Comparison of ENCODE assay signal across 14 mouse cellular contexts in genomic region chr8:127809203-127810155, GRCm38 (mm10).
DNase-seq lines count a peak whose midpoint lies in the region; ATAC-seq and TF ChIP-seq lines count a peak whose summit lies in the region.
"Had no signal": no experiment of that assay in that cellular context is flagged by ENCODE, and none has a peak within 500 bp of the region (broad histone marks: within the 10 kb centered on the region; RNA-seq: fewer than 3 reads in every experiment).

No protein-coding gene starts in this region.

- 77% methylated on average over 7 of the region's 7 CpGs for WGBS in liver, adult 2 months
- WGBS in liver, embryonic 11.5 days = 74% methylated on average over 7 of the region's 7 CpGs
- WGBS in limb, embryonic 11.5 days = 46% methylated on average over 7 of the region's 7 CpGs

- H3K27me3 ChIP-seq in liver, adult 2 months (ENCODE audit: control insufficient read depth, insufficient read depth, low read length) = no peaks in the 10 kb centered on the region; the same call in 1 of the 2 replicates
- no peaks in the 10 kb centered on the region for H3K27me3 ChIP-seq in liver, embryonic 11.5 days (replicated peaks; ENCODE audit: control insufficient read depth, insufficient read depth, low read length)
- no peaks in the 10 kb centered on the region; the same call in 1 of the 2 replicates for H3K27me3 ChIP-seq in limb, embryonic 11.5 days (ENCODE audit: control insufficient read depth, insufficient read depth, low read length)
- H3K27me3 ChIP-seq: intestine, embryonic 15.5 days; liver, embryonic 13.5 days had no signal

- peak; percentile 21 for DNase-seq in gastrocnemius, adult 2 months
- no peak for DNase-seq in gastrocnemius, postnatal 10 days
- peak; percentile 17 for DNase-seq in liver, adult 2 months (ENCODE audit: extremely low read depth, low read depth, low spot score)
- no peak for DNase-seq in liver, embryonic 11.5 days (ENCODE audit: low spot score)
- DNase-seq in limb, embryonic 11.5 days (ENCODE audit: low spot score) = peak; percentile 62
- peak; percentile 75 for DNase-seq in skeletal muscle tissue, adult 2 months (ENCODE audit: low read depth, low spot score)
- no peak for DNase-seq in frontal cortex, postnatal 10 days (ENCODE audit: low spot score in 2 of 2)
- DNase-seq in urinary bladder, postnatal 4 days (ENCODE audit: low spot score in 2 of 2) = no peak
- DNase-seq: cerebellum, postnatal 14 days; liver, embryonic 13.5 days had no signal

- H3K9me3 ChIP-seq in liver, embryonic 11.5 days (ENCODE audit: control insufficient read depth, low read length) = no peaks in the 10 kb centered on the region
- H3K9me3 ChIP-seq in limb, embryonic 11.5 days (ENCODE audit: control insufficient read depth, low read length) = no peaks in the 10 kb centered on the region
- H3K9me3 ChIP-seq: intestine, embryonic 15.5 days; liver, embryonic 13.5 days had no signal

- H3K79me2 ChIP-seq in liver, adult 2 months (ENCODE audit: control insufficient read depth, insufficient read depth, low read length) = no peaks in the 10 kb centered on the region

- intact Hi-C loops in gastrocnemius, adult 2 months (cut with DNase I) = no loop called here

- TF ChIP-seq POLR2A in liver, adult 2 months (IDR thresholded peaks at IDR 0.05; ENCODE audit: extremely low read depth, insufficient read depth, low read length) = no peak

- H3K4me3 ChIP-seq in gastrocnemius, adult 2 months = no peak overlapping the region
- no peak overlapping the region for H3K4me3 ChIP-seq in liver, adult 2 months (ENCODE audit: insufficient read depth, low read depth, low read length)
- H3K4me3 ChIP-seq in liver, embryonic 11.5 days (ENCODE audit: low read depth, low read length) = no peak overlapping the region
- H3K4me3 ChIP-seq in limb, embryonic 11.5 days (ENCODE audit: low read depth, low read length) = no peak overlapping the region
- H3K4me3 ChIP-seq: intestine, embryonic 15.5 days; liver, embryonic 13.5 days had no signal

- no peak overlapping the region for H3K4me2 ChIP-seq in liver, embryonic 11.5 days
- H3K4me2 ChIP-seq in limb, embryonic 11.5 days (ENCODE audit: low read depth, severe bottlenecking) = no peak overlapping the region
- H3K4me2 ChIP-seq: intestine, embryonic 15.5 days; liver, embryonic 13.5 days; midbrain, embryonic 11.5 days had no signal

- H3K36me3 ChIP-seq in liver, adult 2 months (ENCODE audit: control insufficient read depth, insufficient read depth, low read length) = no peaks in the 10 kb centered on the region
- H3K36me3 ChIP-seq in liver, embryonic 11.5 days (ENCODE audit: control insufficient read depth, insufficient read depth, low read length) = no peaks in the 10 kb centered on the region
- no peaks in the 10 kb centered on the region for H3K36me3 ChIP-seq in limb, embryonic 11.5 days (ENCODE audit: control insufficient read depth, insufficient read depth, low read length)
- H3K36me3 ChIP-seq: G1E; intestine, embryonic 15.5 days; liver, embryonic 13.5 days had no signal

- no peak for TF ChIP-seq CTCF in gastrocnemius, adult 2 months (IDR thresholded peaks at IDR 0.05)
- TF ChIP-seq CTCF in liver, adult 2 months (IDR thresholded peaks at IDR 0.05; ENCODE audit: low read depth, low read length) = no peak

- H3K9ac ChIP-seq in liver, adult 2 months (ENCODE audit: low read depth, low read length) = no peak overlapping the region
- H3K9ac ChIP-seq in liver, embryonic 11.5 days (ENCODE audit: low read depth, low read length) = no peak overlapping the region
- H3K9ac ChIP-seq in limb, embryonic 11.5 days (ENCODE audit: low read length) = no peak overlapping the region
- H3K9ac ChIP-seq: intestine, embryonic 15.5 days; liver, embryonic 13.5 days had no signal

- H3K27ac ChIP-seq in gastrocnemius, adult 2 months = peak overlapping the region; percentile 35
- no peak overlapping the region for H3K27ac ChIP-seq in liver, adult 2 months (replicated peaks; ENCODE audit: insufficient read depth, low read depth, low read length)
- H3K27ac ChIP-seq in liver, embryonic 11.5 days (ENCODE audit: low read depth, low read length) = no peak overlapping the region
- no peak overlapping the region for H3K27ac ChIP-seq in limb, embryonic 11.5 days (replicated peaks; ENCODE audit: low read depth, low read length)
- H3K27ac ChIP-seq: intestine, embryonic 15.5 days; liver, embryonic 13.5 days had no signal

- no peaks in the 10 kb centered on the region for H3K4me1 ChIP-seq in liver, adult 2 months (ENCODE audit: control insufficient read depth, insufficient read depth, low read length)
- H3K4me1 ChIP-seq in liver, embryonic 11.5 days (replicated peaks; ENCODE audit: control insufficient read depth, insufficient read depth, low read length) = no peaks in the 10 kb centered on the region
- H3K4me1 ChIP-seq in limb, embryonic 11.5 days (ENCODE audit: control insufficient read depth, insufficient read depth, low read length) = peaks cover 3% of the 10 kb centered on the region; the same call in 1 of the 2 replicates
- H3K4me1 ChIP-seq: intestine, embryonic 15.5 days; liver, embryonic 13.5 days had no signal

- no peak for ATAC-seq in liver, embryonic 11.5 days (replicated peaks; ENCODE audit: low FRiP score)
- 0 out of 2 replicates have a peak, but pooled peaks have one; percentile 44 for ATAC-seq in limb, embryonic 11.5 days (ENCODE audit: insufficient number of reproducible peaks, low FRiP score, low TSS enrichment, low read depth)
- ATAC-seq: activated CD4-positive, CD25-positive, alpha-beta regulatory T cell, adult 4 months; intestine, embryonic 15.5 days had no signal

Comparison
In these comparisons a context has a peak if more than half of its experiments do, and no peak if none do; other contexts are left out.
1. DNase-seq: peak in gastrocnemius, adult 2 months (single experiment), liver, adult 2 months (single experiment), limb, embryonic 11.5 days (single experiment) and skeletal muscle tissue, adult 2 months (single experiment); none in gastrocnemius, postnatal 10 days (single experiment), liver, embryonic 11.5 days (single experiment), frontal cortex, postnatal 10 days (0 of 2) and urinary bladder, postnatal 4 days (0 of 2).